Mouse (Mus musculus) liver, embryonic 12.5 days (tissue): ENCODE data around the gene Gal. TPM values are rescaled to one million over a fixed set of nuclear protein-coding genes. Genes with fewer than 3 reads are reported as not detected.
A peak's percentile ranks its signal among the peaks of the same experiment; 100 is the strongest.

Experiments
- ATAC-seq: fragments of 200-750 bp; cut with Nextera tagmentation; 2 replicates; pipeline ENCODE4 v1.8.0; 2017; ENCODE audit warnings: moderate number of reproducible peaks, mild to moderate bottlenecking, moderate library complexity
- H3K27ac ChIP-seq: fragments of 300-500 bp; sonication (generic); 2 replicates; pipeline ENCODE4 v1.5.1; 2016; ENCODE audit warnings: mild to moderate bottlenecking
- H3K27me3 ChIP-seq: fragments of 300-500 bp; sonication (generic); replicated peaks from 2 replicates; pipeline ENCODE4 v1.6.1; 2016; ENCODE audit warnings: mild to moderate bottlenecking, moderate library complexity
- H3K36me3 ChIP-seq: fragments of 300-500 bp; sonication (generic); 2 replicates; pipeline ENCODE4 v1.6.1; 2016; ENCODE audit warnings: mild to moderate bottlenecking, moderate library complexity
- H3K4me1 ChIP-seq: fragments of 300-500 bp; sonication (generic); 2 replicates; pipeline ENCODE4 v1.6.1; 2016
- H3K4me2 ChIP-seq: fragments of 300-500 bp; sonication (generic); 2 replicates; pipeline ENCODE4 v1.6.1; 2016; ENCODE audit warnings: mild to moderate bottlenecking, moderate library complexity
- H3K4me3 ChIP-seq: fragments of 300-500 bp; sonication (generic); 2 replicates; pipeline ENCODE4 v1.5.1; 2016; ENCODE audit warnings: mild to moderate bottlenecking, moderate library complexity
- H3K9ac ChIP-seq: fragments of 300-500 bp; sonication (generic); 2 replicates; pipeline ENCODE4 v1.6.1; 2016; ENCODE audit warnings: mild to moderate bottlenecking, moderate library complexity
- H3K9me3 ChIP-seq: fragments of 300-500 bp; sonication (generic); replicated peaks from 2 replicates; pipeline ENCODE4 v1.6.1; 2016; ENCODE audit warnings: mild to moderate bottlenecking, moderate library complexity
- WGBS: fragments of 180-500 bp; shearing (Covaris S2); methylation state at CpG from one replicate; pipeline ENCODE4 v1.1.7; 2016; ENCODE audit not compliant: insufficient replicate concordance; 5-methylcytosine and 5-hydroxymethylcytosine counted together
- polyA plus RNA-seq: library from polyadenylated mRNA; unstranded; fragments of >200 nt; fragmentation: Nextera tagmentation; extraction: Ambion mirVana; gene quantifications from 2 replicates; pipeline ENCODE4 v1.2.1, GENCODE M21; 2016

The Gal gene
- 0.19 and 0.29 TPM in 2 replicates for polyA plus RNA-seq

DNA sequence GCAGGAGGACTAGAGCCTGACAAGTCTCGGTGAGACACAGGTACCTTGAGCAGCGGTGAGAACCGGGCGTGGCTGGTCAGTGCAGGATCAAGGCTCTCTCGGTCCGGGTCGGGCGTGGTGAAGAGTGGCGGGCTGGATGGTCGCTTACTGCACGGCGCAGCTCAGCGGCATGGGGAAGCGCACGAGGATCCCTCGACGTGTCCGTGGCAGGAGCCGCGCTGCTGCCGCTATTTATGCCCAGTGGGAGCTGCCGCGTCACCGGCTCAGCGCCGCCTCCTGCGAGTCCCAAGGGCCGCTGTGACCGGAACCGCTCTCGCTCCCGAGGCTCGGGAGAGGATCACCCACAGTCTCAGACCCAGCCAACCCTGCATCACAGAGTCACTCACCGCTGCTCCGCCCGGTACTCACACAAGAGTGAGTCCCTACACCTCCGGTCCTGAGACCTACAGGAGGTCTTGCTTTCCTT, at the start of gene Gal:
Gene Gal (minus strand): TSS at position 277 of the 466 bp plus-strand sequence.
- WGBS = 6% methylated on average over 37 of the region's 37 CpGs
- no peak within 1 kb of the TSS for H3K27ac ChIP-seq
- no peak within 1 kb of the TSS for H3K9ac ChIP-seq
- no peak for ATAC-seq
- H3K9me3 ChIP-seq = 0 out of 2 replicates have a peak, but pooled peaks cover 6% of the 10 kb centered on the region
- H3K4me3 ChIP-seq = peak within 1 kb of the TSS; percentile 16
- H3K4me2 ChIP-seq = peak within 1 kb of the TSS; percentile 52
- H3K36me3 ChIP-seq = no peaks in the 10 kb centered on the region
- H3K4me1 ChIP-seq = no peaks in the 10 kb centered on the region
- peaks cover 81% of the 10 kb centered on the region for H3K27me3 ChIP-seq

DNA sequence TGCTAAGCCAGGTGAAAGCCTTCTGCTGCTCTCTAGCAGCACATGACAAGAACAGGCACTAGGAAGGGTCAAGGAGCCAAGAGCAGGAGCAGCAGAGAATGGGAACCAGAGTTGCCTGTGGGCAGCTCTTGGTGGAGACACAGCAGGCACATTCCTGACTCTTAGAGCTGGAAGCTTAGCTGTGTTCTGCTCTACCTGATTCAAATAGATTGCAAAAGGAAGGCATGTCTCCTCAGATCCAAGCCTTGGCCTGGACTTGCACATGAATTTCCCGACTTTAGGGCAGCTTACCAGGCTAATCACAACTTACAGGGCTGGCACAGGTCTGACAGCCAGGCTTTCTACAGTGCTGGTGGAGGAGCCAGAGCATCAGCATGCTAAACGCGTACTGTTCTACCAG, 45.6 kb upstream of the Gal start:
- ATAC-seq = no peak
- H3K4me1 ChIP-seq = no peaks in the 10 kb centered on the region
- H3K9ac ChIP-seq = no peak overlapping the region
- H3K4me3 ChIP-seq = no peak overlapping the region
- H3K9me3 ChIP-seq = no peaks in the 10 kb centered on the region
- no peaks in the 10 kb centered on the region for H3K27me3 ChIP-seq
- peaks cover 100% of the 10 kb centered on the region for H3K36me3 ChIP-seq
- no peak overlapping the region for H3K4me2 ChIP-seq
- 98% methylated on average over 3 of the region's 3 CpGs for WGBS
- H3K27ac ChIP-seq = no peak overlapping the region

DNA sequence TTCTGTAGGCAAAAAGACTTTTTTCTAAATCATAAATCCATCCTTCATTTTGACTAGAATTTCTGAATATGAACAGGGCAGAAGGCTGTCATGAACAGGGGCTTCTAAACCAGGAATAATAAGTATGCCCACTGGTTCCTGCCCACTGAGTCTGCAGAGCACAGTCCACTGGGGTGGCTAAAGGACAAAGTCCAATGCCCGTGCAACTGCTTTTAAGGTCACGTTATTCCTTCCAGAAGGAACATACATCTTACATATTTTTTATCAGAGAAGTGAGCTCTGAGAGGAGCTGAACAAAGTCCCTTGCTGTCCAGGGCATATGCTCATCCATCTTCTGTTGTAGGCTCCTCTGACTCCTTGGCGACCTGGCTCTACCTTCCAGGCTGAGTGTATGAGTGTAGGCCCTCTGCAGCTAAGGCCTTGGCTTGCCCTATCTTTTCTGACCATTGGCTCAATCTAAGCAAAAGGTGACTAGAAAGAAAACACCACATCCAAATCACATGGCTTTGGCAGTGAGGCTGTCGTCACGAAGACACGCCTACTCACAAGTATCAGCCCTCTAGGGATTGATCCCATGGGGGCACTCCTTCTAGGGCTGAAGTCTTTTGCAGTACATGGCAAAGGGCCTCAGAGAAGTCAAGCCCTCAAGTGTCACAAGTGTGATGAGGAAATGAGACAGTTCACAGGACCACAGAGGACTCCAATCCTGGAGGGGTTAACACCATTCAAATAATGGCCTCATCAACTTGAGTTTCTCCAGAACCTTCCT, 44.2 kb upstream of the Gal start:
- peaks cover 100% of the 10 kb centered on the region for H3K36me3 ChIP-seq
- H3K27ac ChIP-seq = no peak overlapping the region
- no peak overlapping the region for H3K9ac ChIP-seq
- no peak for ATAC-seq
- H3K4me3 ChIP-seq = no peak overlapping the region
- H3K4me1 ChIP-seq = no peaks in the 10 kb centered on the region
- no peaks in the 10 kb centered on the region for H3K27me3 ChIP-seq
- no peaks in the 10 kb centered on the region for H3K9me3 ChIP-seq
- 93% methylated on average over 6 of the region's 6 CpGs for WGBS
- H3K4me2 ChIP-seq = no peak overlapping the region

DNA sequence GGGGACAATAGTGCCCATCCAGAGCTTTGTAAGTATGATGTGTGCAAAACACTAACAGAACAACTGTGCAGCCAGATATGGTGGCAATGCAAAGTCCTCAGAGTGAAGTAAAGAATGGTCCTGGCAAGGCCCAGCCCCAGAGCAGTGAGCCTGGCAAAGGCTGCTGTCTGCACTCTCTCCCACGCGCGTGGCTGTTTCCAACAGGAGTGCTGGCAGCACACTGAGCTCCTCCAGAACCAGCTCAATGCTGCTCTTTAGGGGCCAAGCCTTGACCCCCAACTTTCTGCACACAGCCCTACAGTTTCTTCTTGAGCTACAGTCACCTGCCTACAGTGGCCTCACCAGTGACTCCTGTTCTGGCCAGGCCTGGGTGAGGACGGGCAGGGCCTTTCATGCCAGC, 43.4 kb upstream of the Gal start:
- Histone ChIP-seq H3K27ac (no peak overlapping the region), H3K9me3 (no peaks in the 10 kb centered on the region), H3K4me3 (no peak overlapping the region), H3K27me3 (no peaks in the 10 kb centered on the region), H3K4me1 (no peaks in the 10 kb centered on the region), H3K36me3 (peaks cover 99% of the 10 kb centered on the region), H3K9ac (no peak overlapping the region), H3K4me2 (no peak overlapping the region)
- 96% methylated on average over 4 of the region's 4 CpGs for WGBS
- no peak for ATAC-seq

DNA sequence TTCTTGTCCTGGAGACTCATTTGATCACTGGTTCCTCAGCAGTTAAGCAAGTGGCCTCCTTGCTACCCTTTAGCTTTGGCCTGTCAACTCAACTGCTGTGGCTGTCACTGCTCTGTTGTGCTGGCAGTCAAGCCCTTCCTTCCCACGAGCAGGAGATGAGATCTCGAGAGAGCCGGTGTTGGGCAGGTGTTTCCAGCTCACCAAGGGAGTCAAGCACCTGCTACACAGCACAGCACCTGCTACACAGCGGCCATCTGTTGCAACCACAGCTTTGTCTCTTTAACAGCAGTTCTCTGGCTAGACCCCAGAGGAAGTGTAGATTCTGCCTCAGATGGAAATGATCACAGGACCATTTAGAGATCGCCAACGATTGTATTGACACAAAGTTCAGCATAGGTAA, 37.3 kb upstream of the Gal start:
- no peak overlapping the region for H3K27ac ChIP-seq
- no peaks in the 10 kb centered on the region for H3K4me1 ChIP-seq
- no peaks in the 10 kb centered on the region for H3K27me3 ChIP-seq
- H3K36me3 ChIP-seq = peaks cover 39% of the 10 kb centered on the region
- no peak overlapping the region for H3K9ac ChIP-seq
- no peak; the same call in 1 of the 2 replicates for ATAC-seq
- H3K4me2 ChIP-seq = no peak overlapping the region
- no peak overlapping the region for H3K4me3 ChIP-seq
- 47% methylated on average over 6 of the region's 6 CpGs for WGBS
- H3K9me3 ChIP-seq = peaks cover 4% of the 10 kb centered on the region; the same call in 1 of the 2 replicates

DNA sequence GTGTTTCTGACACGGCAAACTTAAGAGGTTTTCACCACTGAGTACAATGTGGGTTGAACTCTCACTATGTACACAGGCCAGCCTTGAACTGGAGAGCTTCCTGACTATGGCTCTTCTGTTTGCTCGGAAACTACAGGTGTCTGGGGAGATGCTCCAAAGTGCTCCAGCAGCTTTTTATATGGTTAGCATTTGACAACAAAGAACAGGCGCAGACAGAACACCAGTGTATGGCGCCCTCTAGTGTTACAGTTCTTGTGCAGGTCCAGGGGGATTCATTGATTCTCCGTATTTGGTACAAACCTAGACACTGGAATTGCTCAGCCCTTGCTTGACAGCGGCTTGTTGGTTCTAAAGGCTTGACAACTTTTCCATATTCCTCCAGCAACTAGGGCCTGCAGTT, 36.8 kb upstream of the Gal start:
- WGBS = 35% methylated on average over 6 of the region's 6 CpGs
- no peak for ATAC-seq
- Histone ChIP-seq H3K4me1 (no peaks in the 10 kb centered on the region), H3K27me3 (no peaks in the 10 kb centered on the region), H3K4me2 (no peak overlapping the region), H3K9ac (no peak overlapping the region), H3K9me3 (peaks cover 4% of the 10 kb centered on the region; the same call in 1 of the 2 replicates), H3K27ac (no peak overlapping the region), H3K36me3 (peaks cover 34% of the 10 kb centered on the region), H3K4me3 (no peak overlapping the region)

DNA sequence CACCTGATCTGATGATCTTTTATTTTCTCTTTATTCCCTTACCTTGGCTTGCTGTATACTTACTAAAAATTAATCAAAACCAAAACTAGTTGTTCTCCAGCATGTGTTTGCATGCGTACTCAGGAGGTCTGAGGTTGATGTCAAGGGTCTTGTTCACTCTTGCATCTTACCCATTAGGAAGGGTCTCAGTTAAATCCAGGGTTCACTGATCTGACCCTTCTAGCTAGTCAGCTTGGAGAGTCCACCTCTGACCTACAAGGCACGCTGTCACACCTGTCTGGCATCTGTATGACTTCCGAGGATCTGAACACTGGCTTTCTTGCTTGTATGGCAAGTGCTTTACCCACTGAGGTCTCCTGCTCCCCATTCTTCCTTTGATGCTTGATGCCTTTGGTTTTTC, 36.4 kb upstream of the Gal start:
- H3K9me3 ChIP-seq = peaks cover 4% of the 10 kb centered on the region; the same call in 1 of the 2 replicates
- no peak overlapping the region for H3K4me3 ChIP-seq
- no peak overlapping the region for H3K9ac ChIP-seq
- H3K4me2 ChIP-seq = no peak overlapping the region
- peaks cover 30% of the 10 kb centered on the region for H3K36me3 ChIP-seq
- H3K27me3 ChIP-seq = no peaks in the 10 kb centered on the region
- H3K27ac ChIP-seq = no peak overlapping the region
- WGBS = 75% methylated on average over 3 of the region's 3 CpGs
- ATAC-seq = no peak
- no peaks in the 10 kb centered on the region for H3K4me1 ChIP-seq

DNA sequence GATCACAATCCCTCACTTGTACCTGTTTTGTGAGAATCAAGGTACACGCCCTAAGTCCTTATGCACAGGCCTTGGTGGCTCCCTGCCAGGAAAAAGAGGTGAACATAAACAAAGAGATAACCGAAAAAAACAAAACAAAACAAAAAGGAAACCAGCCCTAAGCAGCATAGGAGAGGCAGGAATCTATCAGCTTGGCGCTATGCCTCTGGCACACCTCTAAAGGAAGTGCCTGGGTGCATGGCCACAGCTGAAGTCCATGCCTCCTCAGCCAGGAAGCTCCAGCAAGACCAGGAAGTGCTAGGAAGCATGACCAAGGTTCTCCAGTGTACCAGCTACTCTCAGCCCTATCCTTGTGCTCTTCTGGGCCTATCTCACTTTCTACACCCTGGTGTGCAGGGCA, 34.9 kb upstream of the Gal start:
- no peak for ATAC-seq
- no peak overlapping the region for H3K4me2 ChIP-seq
- peaks cover 4% of the 10 kb centered on the region; the same call in 1 of the 2 replicates for H3K9me3 ChIP-seq
- no peak overlapping the region for H3K27ac ChIP-seq
- no peak overlapping the region for H3K9ac ChIP-seq
- H3K27me3 ChIP-seq = no peaks in the 10 kb centered on the region; the same call in 1 of the 2 replicates
- no peak overlapping the region for H3K4me3 ChIP-seq
- no peaks in the 10 kb centered on the region for H3K4me1 ChIP-seq
- WGBS = 53% methylated on average over 3 of the region's 3 CpGs
- H3K36me3 ChIP-seq = peaks cover 15% of the 10 kb centered on the region

DNA sequence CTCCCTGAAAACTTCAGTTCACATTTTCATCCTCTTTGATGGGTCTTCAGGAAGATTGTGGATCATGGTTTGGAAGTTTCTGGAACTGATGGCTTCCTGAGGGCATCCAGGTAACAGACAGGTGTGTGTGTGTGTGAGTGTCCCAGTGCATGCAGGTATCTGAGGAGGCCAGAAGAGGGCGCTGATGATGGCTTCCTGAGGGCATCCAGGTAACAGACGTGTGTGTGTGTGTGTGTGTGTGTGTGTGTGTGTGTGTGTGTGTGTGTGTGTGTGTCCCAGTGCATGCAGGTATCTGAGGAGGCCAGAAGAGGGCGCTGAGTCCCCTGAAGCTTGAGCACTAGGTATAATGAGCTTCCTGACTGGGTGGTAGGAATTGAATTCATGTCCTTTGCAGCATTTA, 33.0 kb upstream of the Gal start:
- Histone ChIP-seq H3K4me2 (no peak overlapping the region), H3K4me3 (no peak overlapping the region), H3K27ac (no peak overlapping the region), H3K9me3 (peaks cover 4% of the 10 kb centered on the region; the same call in 1 of the 2 replicates), H3K9ac (no peak overlapping the region), H3K27me3 (no peaks in the 10 kb centered on the region; the same call in 1 of the 2 replicates), H3K36me3 (no peaks in the 10 kb centered on the region), H3K4me1 (no peaks in the 10 kb centered on the region)
- 53% methylated on average over 3 of the region's 3 CpGs for WGBS
- ATAC-seq = no peak

DNA sequence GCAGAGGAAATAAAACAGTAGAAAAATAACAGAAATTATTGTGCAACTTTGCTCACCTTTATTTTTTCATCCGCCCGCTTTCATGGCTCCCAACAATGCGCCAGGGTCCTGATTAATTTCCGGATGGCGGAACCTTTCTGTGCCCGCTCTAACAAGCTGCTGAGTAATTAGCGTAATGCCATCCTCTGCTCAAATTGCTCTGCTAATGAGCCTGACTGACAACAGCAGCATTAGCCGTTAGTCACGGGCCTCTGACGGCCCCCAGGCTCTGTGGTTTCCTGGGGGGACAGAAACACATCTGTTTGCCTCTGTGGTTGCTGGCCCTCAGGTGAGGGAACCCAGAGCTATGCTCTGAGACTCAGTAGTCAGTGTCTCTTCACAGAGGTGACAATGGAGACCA, 26.7 kb upstream of the Gal start:
- no peak for ATAC-seq
- no peak overlapping the region for H3K4me3 ChIP-seq
- no peaks in the 10 kb centered on the region for H3K9me3 ChIP-seq
- H3K4me2 ChIP-seq = no peak overlapping the region
- WGBS = 60% methylated on average over 10 of the region's 10 CpGs
- no peak overlapping the region for H3K27ac ChIP-seq
- peaks cover 10% of the 10 kb centered on the region for H3K27me3 ChIP-seq
- H3K9ac ChIP-seq = no peak overlapping the region
- no peaks in the 10 kb centered on the region for H3K36me3 ChIP-seq
- H3K4me1 ChIP-seq = peaks cover 3% of the 10 kb centered on the region; the same call in 1 of the 2 replicates

DNA sequence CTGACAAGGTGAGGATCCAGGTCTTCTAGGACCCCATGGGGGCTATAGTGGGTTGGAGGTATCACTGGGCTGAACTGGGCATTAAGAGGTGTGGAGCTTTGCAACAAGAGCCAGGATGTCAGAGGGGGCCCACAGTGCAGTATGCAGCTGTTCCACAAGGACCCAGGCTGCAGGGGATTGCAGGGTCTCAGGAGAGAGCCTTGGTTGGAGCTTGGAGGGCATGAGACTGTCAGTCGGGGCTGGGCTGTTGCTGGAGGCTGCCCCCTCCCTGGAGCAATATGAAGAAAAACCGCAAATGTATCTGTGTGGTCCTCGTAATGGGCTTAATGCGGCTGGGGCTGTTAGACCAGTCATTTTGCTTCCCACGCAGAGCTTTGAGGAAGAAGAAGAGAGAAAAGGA, 26.3 kb upstream of the Gal start:
- Histone ChIP-seq H3K4me1 (peaks cover 3% of the 10 kb centered on the region; the same call in 1 of the 2 replicates), H3K9me3 (no peaks in the 10 kb centered on the region), H3K36me3 (no peaks in the 10 kb centered on the region), H3K27me3 (peaks cover 10% of the 10 kb centered on the region), H3K4me2 (no peak overlapping the region), H3K9ac (no peak overlapping the region), H3K27ac (no peak overlapping the region), H3K4me3 (no peak overlapping the region)
- ATAC-seq = no peak
- 48% methylated on average over 5 of the region's 5 CpGs for WGBS

DNA sequence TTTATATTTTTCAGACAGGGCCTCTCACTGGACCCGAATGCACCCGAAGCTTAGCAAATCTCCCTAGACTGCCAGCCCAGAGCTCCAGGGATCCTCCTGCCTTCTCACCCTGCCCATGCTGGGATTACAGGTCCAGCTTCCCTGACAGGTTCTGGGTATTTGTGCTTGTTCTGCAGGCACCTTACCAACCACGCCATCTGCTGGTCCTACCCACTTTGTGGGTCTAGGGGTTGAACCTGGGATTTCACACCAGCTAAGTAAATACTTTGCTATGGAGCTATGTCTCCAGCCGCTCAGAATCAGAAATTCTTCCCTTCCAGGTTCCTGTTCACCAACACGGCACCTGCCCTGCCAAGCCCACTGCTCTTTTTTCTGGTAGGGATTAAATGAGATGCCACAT, 23.6 kb upstream of the Gal start:
- Histone ChIP-seq H3K9ac (no peak overlapping the region), H3K9me3 (no peaks in the 10 kb centered on the region), H3K4me1 (peaks cover 13% of the 10 kb centered on the region; the same call in 1 of the 2 replicates), H3K4me2 (no peak overlapping the region), H3K36me3 (no peaks in the 10 kb centered on the region), H3K27me3 (peaks cover 13% of the 10 kb centered on the region), H3K4me3 (no peak overlapping the region), H3K27ac (no peak overlapping the region)
- WGBS = 43% methylated on average over 5 of the region's 5 CpGs
- no peak for ATAC-seq
